Mouse (Mus musculus): ENCODE measurements around the gene Plk5.

GRCm38 (mm10) chr10:80365736-80366135 is 9.5 kb downstream of the Plk5 start:
- TF ChIP-seq GATA1 (IDR thresholded peaks at IDR 0.05; ENCODE audit: low read length) (no peak), TAL1 (IDR thresholded peaks at IDR 0.05; ENCODE audit: low read length) (no peak)

All from erythroblast, embryonic 14.5 days (primary cell).